Mouse (Mus musculus): ENCODE measurements around the gene Dennd2a. TPM values are rescaled to one million over a fixed set of nuclear protein-coding genes. Genes with fewer than 3 reads are reported as not detected.
"Not testable (repeated sequence)": the region's sequence is repeated elsewhere in the genome, so short reads cannot be mapped to it uniquely, and the experiment has no call there.

Gene Dennd2a
- polyA plus RNA-seq, 1 experiment from 2014 or later, result 27.5 TPM

DNA sequence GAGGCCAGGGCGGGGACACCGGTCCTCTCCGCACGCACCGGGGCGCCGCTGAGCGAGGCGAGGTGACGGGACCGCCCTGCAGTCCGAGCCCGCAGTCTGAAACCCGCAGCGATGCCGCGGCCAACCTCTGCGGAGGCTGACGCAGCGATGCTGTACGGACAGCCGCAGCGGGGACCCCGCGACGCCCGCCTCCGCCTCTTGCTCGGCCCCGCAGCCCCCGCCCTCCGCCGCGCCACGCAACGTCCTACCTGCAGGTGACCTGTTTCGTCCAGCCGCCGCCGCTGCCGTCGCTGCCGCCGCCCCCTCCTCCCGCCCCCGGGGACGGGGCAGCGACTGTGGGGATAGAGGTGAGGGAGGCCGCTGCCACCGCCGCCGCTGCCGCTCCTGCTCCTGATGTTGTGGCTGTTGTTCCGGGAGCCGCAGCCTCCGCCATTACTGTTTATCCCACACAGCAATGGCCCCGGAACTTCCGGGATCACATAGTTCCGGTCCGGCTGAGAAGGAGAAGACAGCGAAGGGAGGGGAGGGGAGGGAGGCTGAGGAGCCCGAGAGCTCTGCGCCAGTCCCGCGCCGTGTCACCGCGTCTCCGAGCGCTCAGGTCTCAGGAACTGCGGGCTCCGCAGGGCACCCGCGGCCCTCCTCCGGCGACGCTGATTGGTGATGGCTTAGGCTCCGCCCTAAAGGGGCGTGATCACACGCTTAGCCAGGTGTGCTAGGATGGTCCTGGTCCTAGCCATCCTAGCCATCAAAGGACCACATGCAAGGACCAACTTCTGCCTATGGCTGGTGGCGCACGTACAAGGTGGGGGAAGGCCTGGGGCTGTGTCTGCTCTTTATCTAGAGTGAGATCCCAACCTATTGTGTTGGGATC is 137.6 kb downstream of the Dennd2a start, which contains the start of gene Mkrn1:
Mkrn1 (minus strand) TSS at position 612 of the 871 bp plus-strand sequence.
- WGBS, result under 1% methylated on average over 73 of the region's 82 CpGs
- no peaks in the 10 kb centered on the region for H3K9me3 ChIP-seq
- H3K27ac ChIP-seq, result peak within 1 kb of the TSS; percentile 98
- H3K4me3 ChIP-seq, result peak within 1 kb of the TSS; percentile 94
- H3K4me2 ChIP-seq, result peak within 1 kb of the TSS; percentile 75
- H3K4me1 ChIP-seq (replicated peaks), result peaks cover 27% of the 10 kb centered on the region
- H3K27me3 ChIP-seq, result peaks cover 11% of the 10 kb centered on the region
- ATAC-seq (ENCODE audit: low FRiP score), result peak; percentile 97
- no peaks in the 10 kb centered on the region; the same call in 1 of the 2 replicates for H3K36me3 ChIP-seq
- peak within 1 kb of the TSS; percentile 95 for H3K9ac ChIP-seq

DNA sequence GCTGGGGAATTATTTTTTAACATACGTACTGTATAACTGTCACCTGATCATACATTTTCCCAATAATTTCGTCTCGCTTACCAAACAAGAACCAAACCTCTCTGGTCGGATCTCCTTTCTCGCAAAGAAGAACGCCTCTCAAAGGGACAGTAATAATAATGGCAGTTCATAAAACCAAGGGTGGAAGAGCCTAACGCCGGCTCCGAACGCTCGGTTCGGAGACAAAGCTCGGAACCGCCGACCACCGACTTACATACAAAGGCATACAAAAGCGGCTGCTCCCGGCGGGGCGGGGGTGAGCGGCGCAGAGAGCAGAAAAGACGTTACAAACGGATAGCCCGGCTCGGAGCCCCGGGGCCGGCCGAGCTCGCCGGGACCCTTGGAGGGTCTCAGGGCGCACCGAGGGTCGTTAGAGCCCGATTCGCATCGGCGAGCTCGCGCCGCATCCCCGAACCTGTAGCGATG is 138.2 kb downstream of the Dennd2a start:
- H3K9me3 ChIP-seq, result no peaks in the 10 kb centered on the region
- H3K4me2 ChIP-seq, result peak overlapping the region; percentile 75
- under 1% methylated on average over 43 of the region's 43 CpGs for WGBS

DNA sequence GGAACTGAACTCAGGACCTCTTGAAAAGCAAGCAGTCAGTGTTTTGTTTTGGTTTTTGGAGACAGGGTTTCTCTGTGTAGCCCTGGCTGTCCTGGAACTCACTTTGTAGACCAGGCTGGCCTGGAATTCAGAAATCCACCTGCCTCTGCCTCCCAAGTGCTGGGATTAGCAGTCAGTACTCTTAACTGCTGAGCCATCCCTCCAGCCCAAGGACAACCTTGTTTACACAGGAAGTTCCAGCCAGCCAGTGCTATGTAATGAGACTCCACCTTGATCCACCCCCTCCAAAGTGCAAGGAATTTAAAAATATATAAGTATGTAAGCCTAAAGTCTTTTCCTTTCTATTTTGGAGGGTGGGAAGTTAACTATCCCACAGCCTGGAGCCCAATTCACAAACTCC is 141.0 kb downstream of the Dennd2a start:
- H3K4me2 ChIP-seq; H3K9ac ChIP-seq; H3K27me3 ChIP-seq; H3K9me3 ChIP-seq; H3K27ac ChIP-seq; ATAC-seq (ENCODE audit: low FRiP score); H3K4me3 ChIP-seq; H3K36me3 ChIP-seq: not testable (repeated sequence)
- H3K4me1 ChIP-seq (replicated peaks), result peaks cover 37% of the 10 kb centered on the region

More for the DNA sequence above, 138.2 kb downstream of the Dennd2a start:
- peaks cover 27% of the 10 kb centered on the region for H3K4me1 ChIP-seq (replicated peaks)
- H3K9ac ChIP-seq, result peak overlapping the region; percentile 95
- H3K27ac ChIP-seq, result peak overlapping the region; percentile 98
- H3K27me3 ChIP-seq, result peaks cover 11% of the 10 kb centered on the region
- peak overlapping the region; percentile 94 for H3K4me3 ChIP-seq
- ATAC-seq (ENCODE audit: low FRiP score), result no peak; the same call in 1 of the 2 replicates
- H3K36me3 ChIP-seq, result no peaks in the 10 kb centered on the region; the same call in 1 of the 2 replicates

DNA sequence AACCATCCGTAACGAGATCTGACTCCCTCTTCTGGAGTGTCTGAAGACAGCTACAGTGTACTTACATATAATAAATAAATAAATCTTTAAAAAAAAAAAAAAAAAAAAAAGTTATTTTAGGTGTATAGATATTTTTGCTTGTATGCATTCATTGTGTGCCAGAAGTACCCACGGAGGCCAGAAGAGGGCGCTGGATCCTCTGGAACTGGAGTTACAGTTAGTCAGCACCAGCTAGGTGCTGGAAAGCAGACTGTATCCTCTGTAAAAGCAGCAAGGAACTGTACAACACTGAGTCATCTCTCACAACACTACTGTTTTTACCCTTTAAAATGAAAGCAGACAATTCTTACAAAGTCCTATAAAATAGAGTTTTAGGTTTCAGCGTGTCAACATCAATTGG is 141.9 kb downstream of the Dennd2a start:
- H3K27ac ChIP-seq, result no peak overlapping the region
- no peak overlapping the region for H3K4me3 ChIP-seq
- H3K36me3 ChIP-seq, result no peaks in the 10 kb centered on the region; the same call in 1 of the 2 replicates
- no peak overlapping the region for H3K4me2 ChIP-seq
- no peaks in the 10 kb centered on the region for H3K9me3 ChIP-seq
- peaks cover 37% of the 10 kb centered on the region for H3K4me1 ChIP-seq (replicated peaks)
- H3K27me3 ChIP-seq, result no peaks in the 10 kb centered on the region
- WGBS, result 52% methylated on average over 3 of the region's 5 CpGs
- no peak overlapping the region for H3K9ac ChIP-seq
- ATAC-seq (ENCODE audit: low FRiP score), result no peak

DNA sequence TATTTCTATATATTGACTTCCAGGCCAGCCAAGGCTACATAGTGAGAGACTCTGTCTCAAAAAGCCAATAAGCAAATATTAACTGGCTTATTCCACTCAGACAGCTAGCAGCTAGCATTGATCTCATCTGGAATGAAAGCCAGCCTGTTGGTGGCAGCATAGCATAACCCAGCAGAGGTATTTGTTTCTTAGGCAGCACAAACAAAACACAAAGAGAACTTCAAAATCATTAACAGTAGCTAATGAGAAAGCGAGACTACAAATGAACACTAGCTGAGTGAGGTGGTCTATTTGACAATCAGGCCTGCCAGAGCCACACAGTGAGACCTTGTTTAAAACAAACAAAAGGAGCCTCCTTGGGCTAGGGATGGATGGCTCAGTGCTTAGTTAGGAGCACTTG is 143.6 kb downstream of the Dennd2a start:
- WGBS, result 83% methylated on average over 1 of the region's 1 CpGs
- H3K4me1 ChIP-seq (replicated peaks), result peaks cover 37% of the 10 kb centered on the region
- peaks cover 6% of the 10 kb centered on the region for H3K36me3 ChIP-seq
- H3K27ac ChIP-seq, result peak overlapping the region; percentile 49
- 0 out of 2 replicates have a peak overlapping the region, but pooled peaks have one; percentile 25 for H3K9ac ChIP-seq
- H3K4me2 ChIP-seq, result no peak overlapping the region
- no peak for ATAC-seq (ENCODE audit: low FRiP score)
- H3K4me3 ChIP-seq, result no peak overlapping the region
- no peaks in the 10 kb centered on the region for H3K9me3 ChIP-seq
- no peaks in the 10 kb centered on the region for H3K27me3 ChIP-seq

Other genes starting within 250 kb of the Dennd2a start
- 63.1 and 63.2 TPM in 2 replicates for gene Slc37a3, start 180.2 kb downstream of the Dennd2a start, polyA plus RNA-seq (2015; fragmentation: Nextera tagmentation; extraction: Ambion mirVana)
- 0.25 and 0.34 TPM in 2 replicates for gene Rab19, start 176.7 kb downstream of the Dennd2a start, polyA plus RNA-seq (2015; fragmentation: Nextera tagmentation; extraction: Ambion mirVana)
- 236 and 250 TPM in 2 replicates for gene Mkrn1, start 137.4 kb downstream of the Dennd2a start, polyA plus RNA-seq (2015; fragmentation: Nextera tagmentation; extraction: Ambion mirVana)
- gene Adck2, start 16.0 kb upstream of the Dennd2a start, polyA plus RNA-seq (2015; fragmentation: Nextera tagmentation; extraction: Ambion mirVana), result 41.4 and 46.9 TPM in 2 replicates
- gene Gm42420, start 27.9 kb upstream of the Dennd2a start, polyA plus RNA-seq (2015; fragmentation: Nextera tagmentation; extraction: Ambion mirVana), result 2.1 TPM in 1 of 2 replicates, not detected in the other
- gene Ndufb2, start 34.7 kb upstream of the Dennd2a start, polyA plus RNA-seq (2015; fragmentation: Nextera tagmentation; extraction: Ambion mirVana), result 410 and 414 TPM in 2 replicates
- gene Braf, start 167.6 kb upstream of the Dennd2a start, polyA plus RNA-seq (2015; fragmentation: Nextera tagmentation; extraction: Ambion mirVana), result 24.0 and 24.6 TPM in 2 replicates